11 mouse cellular contexts compared by ENCODE assay signal in genomic region chr19:38602811-38603210, GRCm38 (mm10).
DNase-seq lines count a peak whose midpoint lies in the region; ATAC-seq and TF ChIP-seq lines count a peak whose summit lies in the region.
"Had no signal": no experiment of that assay in that cellular context is flagged by ENCODE, and none has a peak within 500 bp of the region (broad histone marks: within the 10 kb centered on the region; RNA-seq: fewer than 3 reads in every experiment).

No protein-coding gene starts in this region.

- no peaks in the 10 kb centered on the region for H3K9me3 ChIP-seq in forebrain, embryonic 13.5 days (replicated peaks)
- no peaks in the 10 kb centered on the region for H3K9me3 ChIP-seq in forebrain, embryonic 12.5 days
- H3K9me3 ChIP-seq in midbrain, embryonic 13.5 days: no peaks in the 10 kb centered on the region
- H3K9me3 ChIP-seq in midbrain, embryonic 11.5 days (ENCODE audit: control insufficient read depth, low read length): no peaks in the 10 kb centered on the region
- H3K9me3 ChIP-seq in intestine, postnatal 0 days (ENCODE audit: control insufficient read depth): no peaks in the 10 kb centered on the region
- H3K9me3 ChIP-seq: lung, embryonic 15.5 days had no signal

- peaks cover 17% of the 10 kb centered on the region for H3K4me1 ChIP-seq in forebrain, embryonic 13.5 days
- H3K4me1 ChIP-seq in forebrain, embryonic 12.5 days: peaks cover 5% of the 10 kb centered on the region; the same call in 1 of the 2 replicates
- H3K4me1 ChIP-seq in midbrain, embryonic 13.5 days (replicated peaks): peaks cover 6% of the 10 kb centered on the region
- H3K4me1 ChIP-seq in midbrain, embryonic 11.5 days (ENCODE audit: control insufficient read depth, insufficient read depth, low read length): peaks cover 5% of the 10 kb centered on the region; the same call in 1 of the 2 replicates
- no peaks in the 10 kb centered on the region for H3K4me1 ChIP-seq in intestine, postnatal 0 days (replicated peaks; ENCODE audit: control insufficient read depth, insufficient read depth, low read length)
- peaks cover 22% of the 10 kb centered on the region for H3K4me1 ChIP-seq in small intestine, adult 2 months (ENCODE audit: control insufficient read depth, insufficient read depth, insufficient read length, low read length)
- H3K4me1 ChIP-seq: lung, embryonic 15.5 days had no signal

- no peaks in the 10 kb centered on the region for H3K36me3 ChIP-seq in forebrain, embryonic 13.5 days (ENCODE audit: poor library complexity, severe bottlenecking)
- no peaks in the 10 kb centered on the region for H3K36me3 ChIP-seq in forebrain, embryonic 12.5 days (replicated peaks)
- no peaks in the 10 kb centered on the region for H3K36me3 ChIP-seq in midbrain, embryonic 13.5 days
- no peaks in the 10 kb centered on the region for H3K36me3 ChIP-seq in midbrain, embryonic 11.5 days (ENCODE audit: control insufficient read depth, insufficient read depth, low read length)
- no peaks in the 10 kb centered on the region for H3K36me3 ChIP-seq in intestine, postnatal 0 days (ENCODE audit: control insufficient read depth, insufficient read depth)
- no peaks in the 10 kb centered on the region for H3K36me3 ChIP-seq in small intestine, adult 2 months (ENCODE audit: control insufficient read depth, insufficient read depth, low read length)
- H3K36me3 ChIP-seq: lung, embryonic 15.5 days had no signal

- no peak overlapping the region for H3K9ac ChIP-seq in forebrain, embryonic 13.5 days
- no peak overlapping the region for H3K9ac ChIP-seq in forebrain, embryonic 12.5 days
- no peak overlapping the region for H3K9ac ChIP-seq in midbrain, embryonic 13.5 days (replicated peaks)
- no peak overlapping the region for H3K9ac ChIP-seq in midbrain, embryonic 11.5 days (ENCODE audit: low read length)
- H3K9ac ChIP-seq in intestine, postnatal 0 days (ENCODE audit: low read depth, low read length): no peak overlapping the region
- H3K9ac ChIP-seq: lung, embryonic 15.5 days had no signal

- no peak overlapping the region for H3K4me2 ChIP-seq in forebrain, embryonic 13.5 days
- H3K4me2 ChIP-seq in forebrain, embryonic 12.5 days: no peak overlapping the region
- H3K4me2 ChIP-seq in midbrain, embryonic 13.5 days (replicated peaks): no peak overlapping the region
- no peak overlapping the region for H3K4me2 ChIP-seq in midbrain, embryonic 11.5 days
- H3K4me2 ChIP-seq in intestine, postnatal 0 days (replicated peaks; ENCODE audit: low read depth): no peak overlapping the region
- H3K4me2 ChIP-seq: heart, embryonic 11.5 days; lung, embryonic 15.5 days had no signal

- DNase-seq in midbrain, embryonic 11.5 days (ENCODE audit: low spot score, missing footprints): no peak
- DNase-seq in frontal cortex, postnatal 14 days (ENCODE audit: low spot score in 2 of 2): no peak
- no peak for DNase-seq in ovary, adult 18-20 months (ENCODE audit: low spot score)

- 62% methylated on average over 9 of the region's 9 CpGs for WGBS in forebrain, embryonic 13.5 days
- 68% methylated on average over 9 of the region's 9 CpGs for WGBS in forebrain, embryonic 12.5 days
- WGBS in midbrain, embryonic 13.5 days: 68% methylated on average over 9 of the region's 9 CpGs
- 74% methylated on average over 9 of the region's 9 CpGs for WGBS in midbrain, embryonic 11.5 days
- 62% methylated on average over 9 of the region's 9 CpGs for WGBS in intestine, postnatal 0 days
- WGBS in small intestine, adult 2 months: 28% methylated on average over 9 of the region's 9 CpGs

- no peak overlapping the region for H3K4me3 ChIP-seq in forebrain, embryonic 13.5 days
- H3K4me3 ChIP-seq in forebrain, embryonic 12.5 days (replicated peaks): no peak overlapping the region
- no peak overlapping the region for H3K4me3 ChIP-seq in midbrain, embryonic 13.5 days (replicated peaks)
- H3K4me3 ChIP-seq in midbrain, embryonic 11.5 days (ENCODE audit: low read depth, low read length): no peak overlapping the region
- no peak overlapping the region for H3K4me3 ChIP-seq in intestine, postnatal 0 days (ENCODE audit: low read depth, low read length)
- H3K4me3 ChIP-seq in small intestine, adult 2 months (ENCODE audit: low read depth, low read length): no peak overlapping the region
- H3K4me3 ChIP-seq: lung, embryonic 15.5 days had no signal

- peak; percentile 24; the same call in 1 of the 2 replicates for TF ChIP-seq CTCF in intestine, postnatal 0 days (IDR thresholded peaks at IDR 0.05; ENCODE audit: low read depth)
- TF ChIP-seq CTCF in small intestine, adult 2 months (IDR thresholded peaks at IDR 0.05; ENCODE audit: extremely low read depth, insufficient read length, insufficient replicate concordance, low read depth, low read length): peak; percentile 14; the same call in 1 of the 2 replicates

- no peak for TF ChIP-seq POLR2A in small intestine, adult 2 months (IDR thresholded peaks at IDR 0.05; ENCODE audit: low read depth, low read length)

- no peak overlapping the region for H3K27ac ChIP-seq in forebrain, embryonic 13.5 days
- H3K27ac ChIP-seq in forebrain, embryonic 12.5 days: no peak overlapping the region
- no peak overlapping the region for H3K27ac ChIP-seq in midbrain, embryonic 13.5 days
- H3K27ac ChIP-seq in midbrain, embryonic 11.5 days (ENCODE audit: low read depth, low read length): no peak overlapping the region
- no peak overlapping the region for H3K27ac ChIP-seq in intestine, postnatal 0 days (ENCODE audit: low read depth, low read length)
- H3K27ac ChIP-seq in small intestine, adult 2 months (ENCODE audit: insufficient read depth, low read depth, low read length): peak overlapping the region; percentile 77
- H3K27ac ChIP-seq: lung, embryonic 15.5 days had no signal

- no peaks in the 10 kb centered on the region for H3K27me3 ChIP-seq in forebrain, embryonic 13.5 days
- H3K27me3 ChIP-seq in forebrain, embryonic 12.5 days: no peaks in the 10 kb centered on the region
- no peaks in the 10 kb centered on the region for H3K27me3 ChIP-seq in midbrain, embryonic 13.5 days
- H3K27me3 ChIP-seq in midbrain, embryonic 11.5 days (ENCODE audit: control insufficient read depth, insufficient read depth, low read length): no peaks in the 10 kb centered on the region
- no peaks in the 10 kb centered on the region for H3K27me3 ChIP-seq in intestine, postnatal 0 days (replicated peaks; ENCODE audit: control insufficient read depth, insufficient read depth, low read length)
- H3K27me3 ChIP-seq in small intestine, adult 2 months (ENCODE audit: control insufficient read depth, insufficient read depth, low read length): no peaks in the 10 kb centered on the region
- H3K27me3 ChIP-seq: CH12.LX; lung, embryonic 15.5 days had no signal

- peak; percentile 50; the same call in 1 of the 2 replicates for ATAC-seq in forebrain, embryonic 13.5 days
- no peak for ATAC-seq in forebrain, embryonic 12.5 days (ENCODE audit: low FRiP score)
- peak; percentile 69; the same call in 1 of the 2 replicates for ATAC-seq in midbrain, embryonic 13.5 days
- ATAC-seq in midbrain, embryonic 11.5 days (ENCODE audit: low FRiP score): no peak
- ATAC-seq in intestine, postnatal 0 days: peak; percentile 69

Comparison
In these comparisons a context has a peak if more than half of its experiments do, and no peak if none do; other contexts are left out.
1. ATAC-seq: peak in forebrain, embryonic 13.5 days (single experiment), midbrain, embryonic 13.5 days (single experiment) and intestine, postnatal 0 days (single experiment); none in forebrain, embryonic 12.5 days (single experiment) and midbrain, embryonic 11.5 days (single experiment).